Mouse (Mus musculus): ENCODE data around the gene Hexim1. TPM values are rescaled to one million over a fixed set of nuclear protein-coding genes. Genes with fewer than 3 reads are reported as not detected.
A peak's percentile ranks its signal among the peaks of the same experiment; 100 is the strongest.

Hexim1 gene
- total RNA-seq, 2 experiments from 2014 or later, result 50.8 to 53.8 TPM

- peak; percentile 69 to 80 for DNase-seq (ENCODE audit: low spot score in 2 of 2)
Measured at GRCm38 (mm10) chr11:103116959-103117590, 1.0 kb downstream of the Hexim1 start.

- no peak for DNase-seq (ENCODE audit: low spot score in 2 of 2)
Measured at GRCm38 (mm10) chr11:103117591-103118009, 1.6 kb downstream of the Hexim1 start.

GRCm38 (mm10) chr11:103118866-103119265 lies 2.8 kb downstream of the Hexim1 start:
- DNase-seq (ENCODE audit: low spot score in 2 of 2), result no peak

GRCm38 (mm10) chr11:103119609-103120008 lies 3.6 kb downstream of the Hexim1 start:
- no peak for DNase-seq (ENCODE audit: low spot score in 2 of 2)

GRCm38 (mm10) chr11:103120315-103120714 lies 4.3 kb downstream of the Hexim1 start:
- no peak for DNase-seq (ENCODE audit: low spot score in 2 of 2)

- DNase-seq (ENCODE audit: low spot score in 2 of 2), result peak; percentile 69 to 74
Measured at GRCm38 (mm10) chr11:103131701-103132575, 15.9 kb downstream of the Hexim1 start, which contains the start of gene Hexim2. Gene Hexim2 (plus strand): TSS chr11:103132429.

GRCm38 (mm10) chr11:103132576-103133455 lies 16.8 kb downstream of the Hexim1 start:
- peak; percentile 100 for DNase-seq (ENCODE audit: low spot score in 2 of 2)

- no peak for DNase-seq (ENCODE audit: low spot score in 2 of 2)
Measured at GRCm38 (mm10) chr11:103133456-103134185, 17.6 kb downstream of the Hexim1 start.

- DNase-seq (ENCODE audit: low spot score in 2 of 2), result no peak
Measured at GRCm38 (mm10) chr11:103134221-103134620, 18.2 kb downstream of the Hexim1 start.

- DNase-seq (ENCODE audit: low spot score in 2 of 2), result no peak
Measured at GRCm38 (mm10) chr11:103136039-103136577, 20.1 kb downstream of the Hexim1 start.

GRCm38 (mm10) chr11:103139951-103140762 lies 24.1 kb downstream of the Hexim1 start:
- no peak for DNase-seq (ENCODE audit: low spot score in 2 of 2)

GRCm38 (mm10) chr11:103140763-103141100 lies 24.7 kb downstream of the Hexim1 start:
- no peak for DNase-seq (ENCODE audit: low spot score in 2 of 2)

GRCm38 (mm10) chr11:103141101-103141943 lies 25.3 kb downstream of the Hexim1 start:
- DNase-seq (ENCODE audit: low spot score in 2 of 2), result no peak

- no peak for DNase-seq (ENCODE audit: low spot score in 2 of 2)
Measured at GRCm38 (mm10) chr11:103141944-103142255, 25.9 kb downstream of the Hexim1 start.

GRCm38 (mm10) chr11:103142441-103143182 lies 26.6 kb downstream of the Hexim1 start:
- DNase-seq (ENCODE audit: low spot score in 2 of 2), result peak; percentile 80 to 93

- DNase-seq (ENCODE audit: low spot score in 2 of 2), result no peak
Measured at GRCm38 (mm10) chr11:103144309-103145285, 28.6 kb downstream of the Hexim1 start.

- DNase-seq (ENCODE audit: low spot score in 2 of 2), result no peak
Measured at GRCm38 (mm10) chr11:103146386-103146785, 30.4 kb downstream of the Hexim1 start.

Data from layer of hippocampus, postnatal 14 days (tissue).